Mouse (Mus musculus) cerebellum, adult 9-11 months (tissue): ENCODE data around the gene Ccdc92.

Experiments used
- DNase-seq: peaks from one replicate; pipeline ENCODE4 v3.0.0; 2022

Gene Ccdc92

GRCm38 (mm10) chr5:124853079-124853478 is 9.1 kb downstream of the Ccdc92 start:
- DNase-seq: peak; percentile 90

- no peak for DNase-seq
Measured at GRCm38 (mm10) chr5:124852294-124852693, 9.9 kb downstream of the Ccdc92 start.

- peak; percentile 74 for DNase-seq
Measured at GRCm38 (mm10) chr5:124851572-124851971, 10.7 kb downstream of the Ccdc92 start.

- no peak for DNase-seq
Measured at GRCm38 (mm10) chr5:124848994-124849393, 13.2 kb downstream of the Ccdc92 start.

GRCm38 (mm10) chr5:124847014-124847413 is 15.2 kb downstream of the Ccdc92 start:
- DNase-seq: no peak

GRCm38 (mm10) chr5:124844929-124845328 is 17.3 kb downstream of the Ccdc92 start:
- DNase-seq: no peak

- peak; percentile 69 for DNase-seq
Measured at GRCm38 (mm10) chr5:124843386-124843785, 18.8 kb downstream of the Ccdc92 start.

- DNase-seq: no peak
Measured at GRCm38 (mm10) chr5:124840669-124841068, 21.6 kb downstream of the Ccdc92 start.

GRCm38 (mm10) chr5:124840202-124840601 is 22.0 kb downstream of the Ccdc92 start:
- DNase-seq: no peak

GRCm38 (mm10) chr5:124836621-124837020 is 25.6 kb downstream of the Ccdc92 start:
- DNase-seq: peak; percentile 97

- DNase-seq: no peak
Measured at GRCm38 (mm10) chr5:124836075-124836474, 26.1 kb downstream of the Ccdc92 start.

- DNase-seq: peak; percentile 96
Measured at GRCm38 (mm10) chr5:124835218-124835617, 27.0 kb downstream of the Ccdc92 start.

- DNase-seq: no peak
Measured at GRCm38 (mm10) chr5:124830331-124830730, 31.9 kb downstream of the Ccdc92 start.

- DNase-seq: peak; percentile 66
Measured at GRCm38 (mm10) chr5:124822128-124822894, 39.9 kb downstream of the Ccdc92 start.

- no peak for DNase-seq
Measured at GRCm38 (mm10) chr5:124817050-124817449, 45.2 kb downstream of the Ccdc92 start.

GRCm38 (mm10) chr5:124814797-124815196 is 47.4 kb downstream of the Ccdc92 start:
- peak; percentile 95 for DNase-seq

GRCm38 (mm10) chr5:124812466-124812865 is 49.8 kb downstream of the Ccdc92 start:
- no peak for DNase-seq

- peak; percentile 73 for DNase-seq
Measured at GRCm38 (mm10) chr5:124809708-124810366, 52.4 kb downstream of the Ccdc92 start.

- DNase-seq: no peak
Measured at GRCm38 (mm10) chr5:124792112-124792511, 70.1 kb downstream of the Ccdc92 start.

- no peak for DNase-seq
Measured at GRCm38 (mm10) chr5:124785650-124786049, 76.6 kb downstream of the Ccdc92 start.
